Mouse (Mus musculus): ENCODE measurements at regions not wholly inside any gene's neighbourhood (a gene's known extent, or its start where the extent isn't known, plus 50 kb on each side); places are given as distances from the start of the nearest gene placed in this dataset.

- TF ChIP-seq CTCF (IDR thresholded peaks at IDR 0.05; ENCODE audit: low read depth, low read length) (no peak), POLR2A (IDR thresholded peaks at IDR 0.05; ENCODE audit: extremely low read depth, insufficient read depth, low read length) (no peak)
Observed at GRCm38 (mm10) chr8:97461478-97461877, 1573.1 kb upstream of the Got2 start.
